Mouse (Mus musculus) heart, embryonic 16.5 days (tissue): ENCODE data around the gene Foxp1. TPM values are rescaled to one million over a fixed set of nuclear protein-coding genes. Genes with fewer than 3 reads are reported as not detected.

Experiments
- ATAC-seq: fragments of 200-750 bp; cut with Nextera tagmentation; replicated peaks from 2 replicates; pipeline ENCODE4 v1.8.0; 2017; ENCODE audit warnings: moderate number of reproducible peaks; ENCODE audit not compliant: insufficient read depth, low FRiP score; ENCODE audit errors: extremely low read depth
- H3K27ac ChIP-seq: fragments of 300-500 bp; sonication (generic); 2 replicates; pipeline ENCODE4 v1.5.1; 2014; ENCODE audit warnings: mild to moderate bottlenecking, low read length, control low read depth, moderate library complexity
- H3K27me3 ChIP-seq: fragments of 300-500 bp; sonication (generic); 2 replicates; pipeline ENCODE4 v1.6.1; 2014; ENCODE audit warnings: low read length, mixed read lengths; ENCODE audit not compliant: control insufficient read depth, insufficient read depth
- H3K36me3 ChIP-seq: fragments of 300-500 bp; sonication (generic); 2 replicates; pipeline ENCODE4 v1.6.1; 2014; ENCODE audit not compliant: control insufficient read depth, insufficient read depth
- H3K4me1 ChIP-seq: fragments of 300-500 bp; sonication (generic); 2 replicates; pipeline ENCODE4 v1.6.1; 2014; ENCODE audit warnings: low read length, mixed read lengths; ENCODE audit not compliant: control insufficient read depth, insufficient read depth
- H3K4me2 ChIP-seq: fragments of 300-500 bp; sonication (generic); 2 replicates; pipeline ENCODE4 v1.6.1; 2014; ENCODE audit warnings: low read depth, mild to moderate bottlenecking, control low read depth, low read length
- H3K4me3 ChIP-seq: fragments of 300-500 bp; sonication (generic); 2 replicates; pipeline ENCODE4 v1.5.1; 2014; ENCODE audit warnings: mild to moderate bottlenecking, control low read depth, low read length
- H3K9ac ChIP-seq: fragments of 300-500 bp; sonication (generic); 2 replicates; pipeline ENCODE4 v1.6.1; 2014; ENCODE audit warnings: low read length, control low read depth
- H3K9me3 ChIP-seq: fragments of 300-500 bp; sonication (generic); replicated peaks from 2 replicates; pipeline ENCODE4 v1.6.1; 2016; ENCODE audit warnings: low read length; ENCODE audit not compliant: control insufficient read depth
- WGBS: fragments of 180-500 bp; shearing (Covaris S2); extraction: QIAGEN DNeasy Blood & Tissue Kit; methylation state at CpG from one replicate; pipeline ENCODE4 v1.1.7; 2014; 5-methylcytosine and 5-hydroxymethylcytosine counted together
- polyA plus RNA-seq: library from polyadenylated mRNA; unstranded; fragments of >200 nt; fragmentation: Nextera tagmentation; extraction: Ambion mirVana; gene quantifications from 2 replicates; pipeline ENCODE4 v1.2.1, GENCODE M21; 2015

Foxp1 gene
- polyA plus RNA-seq, 1 experiment from 2014 or later = 59.0 TPM

GRCm38 (mm10) chr6:99146400-99146905 lies 376.1 kb downstream of the Foxp1 start:
- H3K4me3 ChIP-seq = no peak overlapping the region

GRCm38 (mm10) chr6:99145033-99145432 lies 377.5 kb downstream of the Foxp1 start:
- H3K4me2 ChIP-seq = no peak overlapping the region
- H3K36me3 ChIP-seq = no peaks in the 10 kb centered on the region
- H3K9me3 ChIP-seq = no peaks in the 10 kb centered on the region
- WGBS = 81% methylated on average over 7 of the region's 7 CpGs
- H3K27me3 ChIP-seq = no peaks in the 10 kb centered on the region
- no peak overlapping the region for H3K9ac ChIP-seq
- no peak overlapping the region for H3K4me3 ChIP-seq
- no peaks in the 10 kb centered on the region for H3K4me1 ChIP-seq
- no peak for ATAC-seq
- H3K27ac ChIP-seq = no peak overlapping the region

More at GRCm38 (mm10) chr6:99146400-99146905, 376.1 kb downstream of the Foxp1 start:
- 91% methylated on average over 7 of the region's 7 CpGs for WGBS
- Histone ChIP-seq H3K27me3 (no peaks in the 10 kb centered on the region), H3K9ac (no peak overlapping the region), H3K9me3 (no peaks in the 10 kb centered on the region), H3K4me1 (no peaks in the 10 kb centered on the region), H3K27ac (no peak overlapping the region), H3K4me2 (no peak overlapping the region), H3K36me3 (no peaks in the 10 kb centered on the region)
- ATAC-seq = no peak

- no peak overlapping the region for H3K27ac ChIP-seq
- 73% methylated on average over 4 of the region's 4 CpGs for WGBS
- no peak overlapping the region for H3K9ac ChIP-seq
- H3K36me3 ChIP-seq = no peaks in the 10 kb centered on the region
- no peaks in the 10 kb centered on the region for H3K9me3 ChIP-seq
- no peaks in the 10 kb centered on the region for H3K4me1 ChIP-seq
- no peak overlapping the region for H3K4me3 ChIP-seq
- H3K4me2 ChIP-seq = no peak overlapping the region
- no peak for ATAC-seq
- no peaks in the 10 kb centered on the region for H3K27me3 ChIP-seq
Observed at GRCm38 (mm10) chr6:99143756-99144036, 378.8 kb downstream of the Foxp1 start.

- H3K9ac ChIP-seq = no peak overlapping the region
- H3K4me1 ChIP-seq = no peaks in the 10 kb centered on the region
- no peaks in the 10 kb centered on the region for H3K27me3 ChIP-seq
- ATAC-seq = no peak
- no peak overlapping the region for H3K4me2 ChIP-seq
- no peaks in the 10 kb centered on the region for H3K9me3 ChIP-seq
- no peaks in the 10 kb centered on the region for H3K36me3 ChIP-seq
- H3K4me3 ChIP-seq = no peak overlapping the region
- H3K27ac ChIP-seq = no peak overlapping the region
- WGBS = 66% methylated on average over 10 of the region's 10 CpGs
Observed at GRCm38 (mm10) chr6:99142900-99143755, 379.4 kb downstream of the Foxp1 start.

- no peak for ATAC-seq
- no peak overlapping the region for H3K4me2 ChIP-seq
- no peak overlapping the region for H3K27ac ChIP-seq
- WGBS = 68% methylated on average over 11 of the region's 11 CpGs
- H3K27me3 ChIP-seq = no peaks in the 10 kb centered on the region
- no peaks in the 10 kb centered on the region for H3K9me3 ChIP-seq
- H3K4me1 ChIP-seq = no peaks in the 10 kb centered on the region
- no peak overlapping the region for H3K4me3 ChIP-seq
- H3K36me3 ChIP-seq = no peaks in the 10 kb centered on the region
- no peak overlapping the region for H3K9ac ChIP-seq
Observed at GRCm38 (mm10) chr6:99138041-99138440, 384.5 kb downstream of the Foxp1 start.

GRCm38 (mm10) chr6:99137071-99137470 lies 385.4 kb downstream of the Foxp1 start:
- no peak overlapping the region for H3K4me2 ChIP-seq
- no peaks in the 10 kb centered on the region for H3K4me1 ChIP-seq
- H3K27ac ChIP-seq = no peak overlapping the region
- no peaks in the 10 kb centered on the region for H3K9me3 ChIP-seq
- no peak overlapping the region for H3K9ac ChIP-seq
- H3K27me3 ChIP-seq = no peaks in the 10 kb centered on the region
- no peak overlapping the region for H3K4me3 ChIP-seq
- ATAC-seq = no peak
- WGBS = 80% methylated on average over 11 of the region's 11 CpGs
- H3K36me3 ChIP-seq = no peaks in the 10 kb centered on the region

GRCm38 (mm10) chr6:99135938-99136729 lies 386.4 kb downstream of the Foxp1 start:
- peaks cover 4% of the 10 kb centered on the region; the same call in 1 of the 2 replicates for H3K4me1 ChIP-seq
- 50% methylated on average over 11 of the region's 11 CpGs for WGBS
- no peak overlapping the region for H3K4me3 ChIP-seq
- no peaks in the 10 kb centered on the region for H3K36me3 ChIP-seq
- no peak overlapping the region for H3K9ac ChIP-seq
- no peak for ATAC-seq
- H3K27ac ChIP-seq = no peak overlapping the region
- no peaks in the 10 kb centered on the region for H3K27me3 ChIP-seq
- H3K9me3 ChIP-seq = no peaks in the 10 kb centered on the region
- no peak overlapping the region for H3K4me2 ChIP-seq

- Histone ChIP-seq H3K4me3 (no peak overlapping the region), H3K36me3 (no peaks in the 10 kb centered on the region), H3K9me3 (peaks cover 2% of the 10 kb centered on the region; the same call in 1 of the 2 replicates), H3K9ac (no peak overlapping the region), H3K4me1 (peaks cover 4% of the 10 kb centered on the region; the same call in 1 of the 2 replicates), H3K27ac (no peak overlapping the region), H3K27me3 (no peaks in the 10 kb centered on the region), H3K4me2 (no peak overlapping the region)
- 70% methylated on average over 4 of the region's 4 CpGs for WGBS
- no peak for ATAC-seq
Observed at GRCm38 (mm10) chr6:99131815-99132214, 390.7 kb downstream of the Foxp1 start.
